Mouse (Mus musculus): ENCODE measurements at regions not wholly inside any gene's neighbourhood (a gene's known extent, or its start where the extent isn't known, plus 50 kb on each side); places are given as distances from the start of the nearest gene placed in this dataset.
"Not testable (repeated sequence)": the region's sequence is repeated elsewhere in the genome, so short reads cannot be mapped to it uniquely, and the experiment has no call there.

DNA sequence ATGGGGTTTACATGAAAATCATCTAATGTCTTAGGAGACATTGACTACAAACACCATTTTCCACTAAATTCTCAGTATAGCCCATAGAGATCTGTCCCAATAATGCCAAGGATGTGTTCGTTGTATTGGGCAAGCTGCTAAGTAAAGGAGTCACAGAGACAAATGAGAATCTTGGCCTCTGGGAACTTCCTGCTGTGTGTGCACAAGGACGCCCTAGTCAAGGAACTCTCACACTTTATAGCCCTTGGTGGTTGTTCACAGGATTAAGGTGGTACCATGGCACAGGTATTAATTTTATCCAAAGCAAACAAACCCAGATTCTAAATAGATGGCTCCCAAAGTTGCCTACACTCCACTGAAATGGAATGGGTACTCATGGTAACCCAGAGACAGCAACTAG, 76.7 kb upstream of the Spon1 start:
- H3K27ac ChIP-seq (ENCODE audit: insufficient read depth, low read length) = no peak overlapping the region
- peaks cover 2% of the 10 kb centered on the region for H3K4me1 ChIP-seq (ENCODE audit: control insufficient read depth, insufficient read depth, low read length)
- H3K4me3 ChIP-seq (ENCODE audit: insufficient read depth, low read length) = no peak overlapping the region
- TF ChIP-seq CTCF (IDR thresholded peaks at IDR 0.05; ENCODE audit: borderline replicate concordance, insufficient read depth, low read length) = no peak
- no peak for TF ChIP-seq POLR2A (IDR thresholded peaks at IDR 0.05; ENCODE audit: low read depth, low read length)

GRCm38 (mm10) chr7:113691756-113692155, 74.0 kb upstream of the Spon1 start:
- H3K27ac ChIP-seq (ENCODE audit: insufficient read depth, low read length) = no peak overlapping the region
- no peak for TF ChIP-seq POLR2A (IDR thresholded peaks at IDR 0.05; ENCODE audit: low read depth, low read length)
- TF ChIP-seq CTCF (IDR thresholded peaks at IDR 0.05; ENCODE audit: borderline replicate concordance, insufficient read depth, low read length) = no peak
- H3K4me1 ChIP-seq (ENCODE audit: control insufficient read depth, insufficient read depth, low read length) = peaks cover 2% of the 10 kb centered on the region
- H3K4me3 ChIP-seq (ENCODE audit: insufficient read depth, low read length) = no peak overlapping the region

- peaks cover 2% of the 10 kb centered on the region for H3K4me1 ChIP-seq (ENCODE audit: control insufficient read depth, insufficient read depth, low read length)
- no peak for TF ChIP-seq POLR2A (IDR thresholded peaks at IDR 0.05; ENCODE audit: low read depth, low read length)
- TF ChIP-seq CTCF (IDR thresholded peaks at IDR 0.05; ENCODE audit: borderline replicate concordance, insufficient read depth, low read length) = no peak
- no peak overlapping the region for H3K27ac ChIP-seq (ENCODE audit: insufficient read depth, low read length)
- no peak overlapping the region for H3K4me3 ChIP-seq (ENCODE audit: insufficient read depth, low read length)
Measured at GRCm38 (mm10) chr7:113693526-113693925, 72.3 kb upstream of the Spon1 start.

DNA sequence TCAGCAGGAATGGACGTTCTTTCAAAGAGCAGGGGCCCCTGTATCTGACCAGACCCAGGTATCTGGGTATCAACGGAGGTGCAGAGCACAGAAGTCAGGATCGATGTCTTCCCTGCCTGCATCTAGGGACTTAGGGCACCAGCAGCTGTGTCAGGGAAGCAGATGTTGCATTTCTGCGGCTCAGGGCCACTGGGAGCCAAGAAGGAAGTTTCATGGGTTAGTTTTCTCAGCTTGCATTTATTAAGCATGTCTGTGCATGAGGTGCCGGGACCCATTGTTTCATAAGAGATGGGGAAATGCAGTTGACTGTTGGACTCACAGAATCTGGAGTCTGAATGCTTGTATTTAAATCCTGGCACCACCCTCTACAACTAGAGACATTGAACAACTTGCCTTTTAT, 71.3 kb upstream of the Spon1 start:
- Histone ChIP-seq H3K4me1 (ENCODE audit: control insufficient read depth, insufficient read depth, low read length) (no peaks in the 10 kb centered on the region; the same call in 1 of the 2 replicates), H3K4me3 (ENCODE audit: insufficient read depth, low read length) (no peak overlapping the region), H3K27ac (ENCODE audit: insufficient read depth, low read length) (no peak overlapping the region)
- TF ChIP-seq CTCF (IDR thresholded peaks at IDR 0.05; ENCODE audit: borderline replicate concordance, insufficient read depth, low read length) (no peak), POLR2A (IDR thresholded peaks at IDR 0.05; ENCODE audit: low read depth, low read length) (no peak)

- H3K27ac ChIP-seq (ENCODE audit: insufficient read depth, low read length) = no peak overlapping the region
- H3K4me3 ChIP-seq (ENCODE audit: insufficient read depth, low read length) = no peak overlapping the region
- TF ChIP-seq POLR2A (IDR thresholded peaks at IDR 0.05; ENCODE audit: low read depth, low read length) = no peak
- no peak for TF ChIP-seq CTCF (IDR thresholded peaks at IDR 0.05; ENCODE audit: borderline replicate concordance, insufficient read depth, low read length)
- H3K4me1 ChIP-seq (ENCODE audit: control insufficient read depth, insufficient read depth, low read length) = peaks cover 2% of the 10 kb centered on the region; the same call in 1 of the 2 replicates
Measured at GRCm38 (mm10) chr7:113705929-113706328, 59.9 kb upstream of the Spon1 start.

GRCm38 (mm10) chr7:113707596-113707995, 58.2 kb upstream of the Spon1 start:
- Histone ChIP-seq H3K4me3 (ENCODE audit: insufficient read depth, low read length) (no peak overlapping the region), H3K4me1 (ENCODE audit: control insufficient read depth, insufficient read depth, low read length) (no peaks in the 10 kb centered on the region; the same call in 1 of the 2 replicates), H3K27ac (ENCODE audit: insufficient read depth, low read length) (no peak overlapping the region)
- TF ChIP-seq CTCF (IDR thresholded peaks at IDR 0.05; ENCODE audit: borderline replicate concordance, insufficient read depth, low read length) = no peak
- TF ChIP-seq POLR2A (IDR thresholded peaks at IDR 0.05; ENCODE audit: low read depth, low read length) = no peak

- TF ChIP-seq CTCF (IDR thresholded peaks at IDR 0.05; ENCODE audit: borderline replicate concordance, insufficient read depth, low read length) (no peak), POLR2A (IDR thresholded peaks at IDR 0.05; ENCODE audit: low read depth, low read length) (no peak)
Measured at GRCm38 (mm10) chr7:113710541-113711270, 55.1 kb upstream of the Spon1 start.

GRCm38 (mm10) chr7:113711356-113711755, 54.4 kb upstream of the Spon1 start:
- H3K27ac ChIP-seq (ENCODE audit: insufficient read depth, low read length); H3K4me1 ChIP-seq (ENCODE audit: control insufficient read depth, insufficient read depth, low read length); H3K4me3 ChIP-seq (ENCODE audit: insufficient read depth, low read length): not testable (repeated sequence)

More at GRCm38 (mm10) chr7:113710541-113711270, 55.1 kb upstream of the Spon1 start:
- Histone ChIP-seq H3K4me1 (ENCODE audit: control insufficient read depth, insufficient read depth, low read length) (no peaks in the 10 kb centered on the region; the same call in 1 of the 2 replicates), H3K4me3 (ENCODE audit: insufficient read depth, low read length) (no peak overlapping the region), H3K27ac (ENCODE audit: insufficient read depth, low read length) (no peak overlapping the region)

Data from embryonic fibroblast, embryonic 13.5 days (primary cell).